Mouse (Mus musculus) CH12.LX (cell line): ENCODE measurements around the gene Ppp1r1c.

Experiments
- CTCF ChIP-seq, 2 experiments: IDR thresholded peaks in 1 of 2; conservative IDR thresholded peaks in 1 of 2; 2 replicates each; pipeline ENCODE4 v1.5.1; 2011 to 2012; ENCODE audit warnings: low read depth in 2 of 2, low read length in 2 of 2, improper control_type of control experiment in 1 of 2, inconsistent platforms in 1 of 2, mild to moderate bottlenecking in 1 of 2, moderate library complexity in 1 of 2
- EP300 ChIP-seq: IDR thresholded peaks from 2 replicates; pipeline ENCODE4 v1.6.1; 2011; ENCODE audit warnings: low read length, improper control_type of control experiment
- USF2 ChIP-seq: conservative IDR thresholded peaks from 2 replicates; pipeline ENCODE4 v1.6.1; 2011; ENCODE audit warnings: low read depth, low read length, improper control_type of control experiment

- TF ChIP-seq EP300 (no peak), USF2 (no peak), CTCF (conservative IDR thresholded peaks at IDR 0.05 in 1 of 2, IDR thresholded peaks at IDR 0.05 in 1 of 2; ENCODE audit: low read depth in 2 of 2, low read length in 2 of 2) (no peak)
These were observed 131.5 kb downstream of the Ppp1r1c start for GRCm38 (mm10) chr2:79839090-79839489.
